Mouse (Mus musculus) inflammation-experienced regulatory T-cells, adult 6 months (primary cell): ENCODE results near the gene Sntb2. TPM values are rescaled to one million over a fixed set of nuclear protein-coding genes. Genes with fewer than 3 reads are reported as not detected.
A peak's percentile ranks its signal among the peaks of the same experiment; 100 is the strongest.

ENCODE experiments used
- ATAC-seq: one replicate; pipeline ENCODE4 v1.8.0; 2017
- polyA plus RNA-seq, 3 experiments: library from polyadenylated mRNA; unstranded; fragments of 100-300 nt; shearing (Covaris generic); gene quantifications; one replicate each; pipeline ENCODE4 v1.2.1; 2017

Sntb2 gene
- polyA plus RNA-seq, 3 experiments from 2014 or later: 3.3 to 6.0 (median 4.8) TPM

GRCm38 (mm10) chr8:106932376-106933065, 3.0 kb upstream of the Sntb2 start:
- no peak for ATAC-seq

GRCm38 (mm10) chr8:106933506-106934143, 1.9 kb upstream of the Sntb2 start:
- no peak for ATAC-seq

GRCm38 (mm10) chr8:106934226-106934977, 1.1 kb upstream of the Sntb2 start:
- ATAC-seq: no peak

- peak; percentile 29 for ATAC-seq
Measured at GRCm38 (mm10) chr8:106935899-106936477, 438 bp downstream of the Sntb2 start.

- peak; percentile 15 for ATAC-seq
Measured at GRCm38 (mm10) chr8:106936478-106937051, 1.0 kb downstream of the Sntb2 start.

- ATAC-seq: peak; percentile 45
Measured at GRCm38 (mm10) chr8:106937081-106937800, 1.7 kb downstream of the Sntb2 start.

- ATAC-seq: no peak
Measured at GRCm38 (mm10) chr8:106941806-106942205, 6.3 kb downstream of the Sntb2 start.

- ATAC-seq: no peak
Measured at GRCm38 (mm10) chr8:106943874-106944418, 8.4 kb downstream of the Sntb2 start.

- ATAC-seq: no peak
Measured at GRCm38 (mm10) chr8:106944756-106945155, 9.2 kb downstream of the Sntb2 start.

- ATAC-seq: peak; percentile 73
Measured at GRCm38 (mm10) chr8:106948678-106949243, 13.2 kb downstream of the Sntb2 start.

- no peak for ATAC-seq
Measured at GRCm38 (mm10) chr8:106951707-106952106, 16.2 kb downstream of the Sntb2 start.

GRCm38 (mm10) chr8:106953571-106953970, 18.0 kb downstream of the Sntb2 start:
- ATAC-seq: no peak

- ATAC-seq: no peak
Measured at GRCm38 (mm10) chr8:106957086-106957485, 21.5 kb downstream of the Sntb2 start.

- no peak for ATAC-seq
Measured at GRCm38 (mm10) chr8:106958212-106958611, 22.7 kb downstream of the Sntb2 start.

GRCm38 (mm10) chr8:106959626-106960025, 24.1 kb downstream of the Sntb2 start:
- no peak for ATAC-seq

GRCm38 (mm10) chr8:106962322-106962721, 26.8 kb downstream of the Sntb2 start:
- ATAC-seq: no peak

- ATAC-seq: no peak
Measured at GRCm38 (mm10) chr8:106963365-106963764, 27.8 kb downstream of the Sntb2 start.

- no peak for ATAC-seq
Measured at GRCm38 (mm10) chr8:106964573-106964972, 29.0 kb downstream of the Sntb2 start.

GRCm38 (mm10) chr8:106969964-106970363, 34.4 kb downstream of the Sntb2 start:
- ATAC-seq: no peak

- ATAC-seq: no peak
Measured at GRCm38 (mm10) chr8:106971916-106972315, 36.4 kb downstream of the Sntb2 start.

- no peak for ATAC-seq
Measured at GRCm38 (mm10) chr8:106972538-106973264, 37.2 kb downstream of the Sntb2 start.
